Mouse (Mus musculus) limb, embryonic 12.5 days (tissue): Measurements from ENCODE around the gene Bcan. TPM values are rescaled to one million over a fixed set of nuclear protein-coding genes. Genes with fewer than 3 reads are reported as not detected.

Source experiments
- ATAC-seq: fragments of 200-750 bp; cut with Nextera tagmentation; 2 replicates; pipeline ENCODE4 v1.8.0; 2017; ENCODE audit warnings: low read depth, moderate TSS enrichment; ENCODE audit not compliant: insufficient number of reproducible peaks, insufficient read depth, low FRiP score, low TSS enrichment
- H3K27ac ChIP-seq: fragments of 300-500 bp; sonication (generic); 2 replicates; pipeline ENCODE4 v1.5.1; 2016; ENCODE audit warnings: mild to moderate bottlenecking, moderate library complexity
- H3K27me3 ChIP-seq: fragments of 300-500 bp; sonication (generic); 2 replicates; pipeline ENCODE4 v1.6.1; 2016; ENCODE audit warnings: mild to moderate bottlenecking, moderate library complexity
- H3K36me3 ChIP-seq: fragments of 300-500 bp; sonication (generic); 2 replicates; pipeline ENCODE4 v1.6.1; 2016; ENCODE audit warnings: mild to moderate bottlenecking, moderate library complexity
- H3K4me1 ChIP-seq: fragments of 300-500 bp; sonication (generic); replicated peaks from 2 replicates; pipeline ENCODE4 v1.6.1; 2016
- H3K4me2 ChIP-seq: fragments of 300-500 bp; sonication (generic); 2 replicates; pipeline ENCODE4 v1.6.1; 2016; ENCODE audit warnings: mild to moderate bottlenecking, moderate library complexity
- H3K4me3 ChIP-seq: fragments of 300-500 bp; sonication (generic); replicated peaks from 2 replicates; pipeline ENCODE4 v1.5.1; 2016; ENCODE audit warnings: mild to moderate bottlenecking
- H3K9ac ChIP-seq: fragments of 300-500 bp; sonication (generic); replicated peaks from 2 replicates; pipeline ENCODE4 v1.6.1; 2016; ENCODE audit warnings: mild to moderate bottlenecking, moderate library complexity
- H3K9me3 ChIP-seq: fragments of 300-500 bp; sonication (generic); 2 replicates; pipeline ENCODE4 v1.6.1; 2016; ENCODE audit warnings: mild to moderate bottlenecking, moderate library complexity
- WGBS: fragments of 180-500 bp; shearing (Covaris S2); methylation state at CpG from one replicate; pipeline ENCODE4 v1.1.7; 2016; 5-methylcytosine and 5-hydroxymethylcytosine counted together
- polyA plus RNA-seq: library from polyadenylated mRNA; unstranded; fragments of >200 nt; fragmentation: Nextera tagmentation; extraction: Ambion mirVana; gene quantifications from 2 replicates; pipeline ENCODE4 v1.2.1, GENCODE M21; 2016

Bcan gene
- polyA plus RNA-seq, 1 experiment from 2014 or later = 0.13 TPM

DNA sequence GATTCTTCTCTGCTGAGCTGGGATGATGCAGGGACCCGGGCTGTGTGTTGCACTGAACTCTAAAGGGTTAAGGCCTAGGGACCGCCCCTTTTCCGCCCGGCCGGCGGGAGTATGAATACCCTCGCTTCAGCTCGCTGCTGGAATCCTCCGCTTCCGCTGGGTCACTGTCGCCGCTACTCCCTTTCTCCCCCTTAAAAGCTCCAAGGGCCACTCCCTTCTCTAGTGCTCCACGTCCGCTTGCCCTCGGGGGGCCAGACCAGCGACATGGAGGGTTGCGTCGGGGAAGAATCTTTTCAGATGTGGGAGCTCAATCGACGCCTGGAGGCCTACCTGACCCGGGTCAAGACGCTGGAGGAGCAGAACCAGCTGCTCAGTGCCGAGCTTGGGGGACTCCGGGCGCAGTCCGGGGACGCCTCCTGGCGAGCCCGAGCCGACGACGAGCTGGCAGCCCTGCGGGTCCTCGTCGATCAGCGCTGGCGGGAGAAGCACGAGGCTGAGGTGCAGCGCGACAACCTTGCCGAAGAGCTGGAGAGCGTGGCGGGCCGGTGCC lies 29.0 kb downstream of the Bcan start, which contains the start of gene Nes:
Gene Nes (plus strand): TSS at position 140 of the 550 bp plus-strand sequence.
- peak; percentile 69; the same call in 1 of the 2 replicates for ATAC-seq
- Histone ChIP-seq H3K4me2 (peak within 1 kb of the TSS; percentile 94), H3K27ac (peak within 1 kb of the TSS; percentile 35; the same call in 1 of the 2 replicates), H3K4me3 (peak within 1 kb of the TSS; percentile 53), H3K27me3 (peaks cover 50% of the 10 kb centered on the region), H3K9ac (peak within 1 kb of the TSS; percentile 65), H3K36me3 (no peaks in the 10 kb centered on the region; the same call in 1 of the 2 replicates), H3K9me3 (no peaks in the 10 kb centered on the region), H3K4me1 (peaks cover 48% of the 10 kb centered on the region)
- WGBS = under 1% methylated on average over 44 of the region's 44 CpGs

DNA sequence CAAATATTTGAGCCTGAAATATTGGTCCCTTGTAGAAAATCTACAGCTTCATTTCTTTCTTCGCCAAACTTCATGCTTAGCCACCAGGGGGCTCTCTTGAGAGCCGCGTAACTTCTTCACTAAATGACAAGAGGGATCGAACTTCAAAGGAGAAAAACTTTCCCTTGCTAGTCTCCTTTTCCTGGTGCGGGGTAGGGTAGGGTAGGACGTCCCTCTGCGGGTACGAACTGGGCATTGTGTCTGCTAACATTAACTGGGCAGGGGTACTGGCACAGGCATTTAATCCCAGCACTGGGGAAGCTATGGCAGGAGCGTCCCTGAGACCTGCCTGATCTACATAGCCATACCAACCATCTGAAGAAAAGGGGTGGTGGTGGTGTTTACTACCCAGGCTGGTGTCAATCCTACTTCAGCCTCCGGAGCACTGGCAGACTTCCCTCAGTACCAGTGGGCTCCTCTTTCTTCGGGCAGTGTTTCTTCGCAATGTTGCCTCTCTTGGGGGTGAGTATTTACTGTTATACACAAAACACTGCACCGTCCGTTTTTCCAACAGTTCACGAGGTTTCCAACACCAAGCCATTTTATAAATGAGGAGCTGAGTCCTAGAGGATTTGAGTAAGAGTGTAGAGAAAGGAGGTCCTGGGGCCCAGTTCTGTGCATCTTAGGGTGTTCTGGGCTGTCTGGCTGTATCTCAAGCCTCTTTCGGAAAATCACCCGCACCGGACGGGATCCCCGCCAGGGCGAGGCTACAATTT lies 29.7 kb downstream of the Bcan start:
- Histone ChIP-seq H3K4me1 (peaks cover 48% of the 10 kb centered on the region), H3K27ac (0 out of 2 replicates have a peak overlapping the region, but pooled peaks have one; percentile 7)

DNA sequence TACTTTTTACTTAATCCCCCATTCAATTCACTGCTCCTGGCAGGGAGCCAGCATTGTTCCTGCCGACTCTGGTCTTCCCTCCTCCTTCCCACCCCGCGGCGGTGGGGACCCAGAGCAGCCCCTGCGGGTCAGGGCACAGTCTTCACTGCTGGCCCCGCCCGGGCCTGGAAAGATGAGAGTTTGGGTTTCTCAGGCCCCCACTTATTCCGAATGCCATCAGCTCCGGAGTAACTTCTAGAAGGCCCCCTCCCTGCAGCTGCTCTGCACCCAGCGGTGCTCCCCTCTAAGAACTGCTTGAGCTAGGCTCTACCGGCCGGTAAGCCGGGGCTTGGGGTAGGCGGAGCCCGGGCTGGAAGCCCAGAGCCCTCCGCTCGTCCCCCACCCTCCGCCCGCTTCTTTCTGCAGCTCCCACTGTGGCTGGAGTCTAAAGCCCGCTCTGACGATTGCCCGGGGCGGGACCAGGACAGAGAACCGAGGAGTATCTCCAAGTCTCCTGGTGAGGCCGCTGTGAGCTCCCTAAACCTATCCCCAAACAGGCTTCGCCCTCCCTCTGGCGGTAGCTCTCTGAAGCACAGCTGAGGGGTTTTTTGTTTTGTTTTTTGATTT lies 39.3 kb downstream of the Bcan start:
- peaks cover 27% of the 10 kb centered on the region for H3K4me1 ChIP-seq
- peak; percentile 97 for ATAC-seq
- no peaks in the 10 kb centered on the region for H3K9me3 ChIP-seq
- H3K4me3 ChIP-seq = peak overlapping the region; percentile 38
- H3K27ac ChIP-seq = peak overlapping the region; percentile 98
- WGBS = under 1% methylated on average over 27 of the region's 27 CpGs
- H3K4me2 ChIP-seq = peak overlapping the region; percentile 57
- H3K9ac ChIP-seq = peak overlapping the region; percentile 59
- no peaks in the 10 kb centered on the region for H3K36me3 ChIP-seq
- H3K27me3 ChIP-seq = 0 out of 2 replicates have a peak, but pooled peaks cover 2% of the 10 kb centered on the region

More for the DNA sequence above, 29.7 kb downstream of the Bcan start:
- H3K9me3 ChIP-seq = no peaks in the 10 kb centered on the region
- 1% methylated on average over 21 of the region's 21 CpGs for WGBS
- no peak for ATAC-seq
- no peaks in the 10 kb centered on the region; the same call in 1 of the 2 replicates for H3K36me3 ChIP-seq
- H3K4me2 ChIP-seq = peak overlapping the region; percentile 94
- H3K27me3 ChIP-seq = peaks cover 50% of the 10 kb centered on the region
- peak overlapping the region; percentile 65; the same call in 1 of the 2 replicates for H3K9ac ChIP-seq
- H3K4me3 ChIP-seq = peak overlapping the region; percentile 53

DNA sequence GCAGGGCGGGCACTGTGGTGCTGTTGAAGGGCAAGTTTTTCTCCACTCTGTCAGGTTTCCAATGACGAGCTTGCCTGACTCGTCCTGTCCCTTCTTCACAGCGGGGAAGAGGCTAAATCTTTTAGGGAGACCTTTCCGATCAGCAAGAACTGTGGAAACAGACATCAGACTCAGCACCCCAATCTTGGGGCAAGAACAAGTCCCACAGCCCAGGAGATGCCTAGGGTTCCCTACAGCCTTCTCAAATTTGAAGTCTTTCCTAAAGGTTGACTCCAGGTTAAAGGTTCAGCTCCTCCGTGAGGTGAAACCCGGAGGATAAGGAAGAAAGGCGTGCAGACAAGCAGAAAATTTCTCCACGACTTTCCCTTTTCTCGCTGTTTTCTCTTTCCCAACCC lies 39.8 kb downstream of the Bcan start:
- H3K9me3 ChIP-seq = no peaks in the 10 kb centered on the region
- H3K9ac ChIP-seq = peak overlapping the region; percentile 59
- peaks cover 27% of the 10 kb centered on the region for H3K4me1 ChIP-seq
- peak overlapping the region; percentile 38 for H3K4me3 ChIP-seq
- H3K36me3 ChIP-seq = 0 out of 2 replicates have a peak, but pooled peaks cover 2% of the 10 kb centered on the region
- peak overlapping the region; percentile 98 for H3K27ac ChIP-seq
- peak overlapping the region; percentile 57 for H3K4me2 ChIP-seq
- ATAC-seq = no peak
- 0 out of 2 replicates have a peak, but pooled peaks cover 2% of the 10 kb centered on the region for H3K27me3 ChIP-seq
- WGBS = 9% methylated on average over 10 of the region's 10 CpGs

DNA sequence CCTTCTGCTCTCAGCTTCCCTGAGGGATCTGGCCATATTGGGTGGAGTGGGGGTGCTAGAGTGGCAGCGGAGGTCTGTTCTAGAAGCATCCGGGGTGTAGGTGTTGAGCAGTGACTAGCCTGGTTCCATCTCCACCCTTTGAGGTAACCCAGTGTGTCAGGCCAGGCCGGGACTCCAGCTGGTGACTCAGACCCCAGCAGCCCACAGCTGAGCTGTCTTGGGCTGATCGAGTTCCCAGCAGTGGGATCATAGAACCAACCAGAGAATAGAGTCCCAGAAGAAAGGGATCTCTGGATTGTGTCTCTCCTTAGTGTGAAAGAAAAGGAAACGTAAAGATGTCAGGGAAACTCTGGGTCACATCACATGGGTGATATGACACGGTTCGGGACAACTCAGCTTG lies 40.7 kb downstream of the Bcan start:
- H3K27ac ChIP-seq = peak overlapping the region; percentile 98
- peaks cover 27% of the 10 kb centered on the region for H3K4me1 ChIP-seq
- H3K9me3 ChIP-seq = no peaks in the 10 kb centered on the region
- H3K36me3 ChIP-seq = peaks cover 10% of the 10 kb centered on the region
- H3K9ac ChIP-seq = no peak overlapping the region
- no peak for ATAC-seq
- 0 out of 2 replicates have a peak, but pooled peaks cover 2% of the 10 kb centered on the region for H3K27me3 ChIP-seq
- H3K4me2 ChIP-seq = no peak overlapping the region
- WGBS = 59% methylated on average over 7 of the region's 7 CpGs
- H3K4me3 ChIP-seq = no peak overlapping the region

DNA sequence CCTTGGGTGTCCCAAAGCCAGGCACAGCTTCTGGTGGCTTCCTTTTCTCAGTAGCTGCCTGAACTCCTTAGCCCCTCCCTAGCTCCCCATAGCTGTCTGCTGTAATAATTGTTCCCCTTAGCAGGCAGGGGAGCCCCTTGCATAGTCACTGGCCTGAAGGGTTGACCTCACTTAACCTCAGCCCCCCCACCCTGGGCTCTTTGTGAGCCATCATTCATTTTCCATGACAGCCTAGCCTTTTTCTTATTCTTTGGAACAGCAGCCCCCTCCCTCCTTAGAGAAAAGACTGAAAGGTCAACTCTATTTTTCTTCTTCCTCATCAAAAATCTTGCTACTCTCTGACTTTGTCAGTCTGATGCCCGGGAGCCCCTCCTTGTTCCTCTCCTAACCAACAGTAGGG lies 41.1 kb downstream of the Bcan start:
- no peak overlapping the region for H3K4me3 ChIP-seq
- peaks cover 27% of the 10 kb centered on the region for H3K4me1 ChIP-seq
- no peak for ATAC-seq
- H3K9ac ChIP-seq = no peak overlapping the region; the same call in 1 of the 2 replicates
- H3K36me3 ChIP-seq = peaks cover 14% of the 10 kb centered on the region
- 0 out of 2 replicates have a peak, but pooled peaks cover 2% of the 10 kb centered on the region for H3K27me3 ChIP-seq
- H3K9me3 ChIP-seq = no peaks in the 10 kb centered on the region
- WGBS = 41% methylated on average over 1 of the region's 1 CpGs
- no peak overlapping the region for H3K4me2 ChIP-seq
- peak overlapping the region; percentile 98 for H3K27ac ChIP-seq

DNA sequence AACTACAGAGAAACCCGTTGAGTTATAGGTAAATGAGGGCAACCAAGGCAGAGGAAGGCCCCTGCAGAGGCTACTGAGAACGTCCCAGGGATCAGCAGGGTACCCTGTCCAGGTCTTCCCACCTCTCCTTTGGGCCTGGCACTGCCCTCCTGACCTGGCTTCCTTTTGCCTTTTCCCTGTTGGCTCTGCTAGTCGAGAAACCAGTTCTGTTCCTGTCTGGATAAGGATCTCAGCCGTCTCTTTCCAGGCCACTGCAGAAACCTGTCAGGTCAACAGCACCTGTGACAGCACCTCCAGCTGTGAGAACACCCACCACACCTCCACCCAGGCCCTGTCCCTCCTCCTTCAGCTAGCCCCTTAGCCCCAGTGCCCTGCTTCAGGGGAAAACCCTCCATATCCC lies 41.6 kb downstream of the Bcan start:
- Histone ChIP-seq H3K4me3 (no peak overlapping the region), H3K9me3 (no peaks in the 10 kb centered on the region), H3K27ac (peak overlapping the region; percentile 47; the same call in 1 of the 2 replicates), H3K9ac (no peak overlapping the region; the same call in 1 of the 2 replicates), H3K27me3 (0 out of 2 replicates have a peak, but pooled peaks cover 2% of the 10 kb centered on the region), H3K4me1 (peaks cover 27% of the 10 kb centered on the region), H3K4me2 (no peak overlapping the region), H3K36me3 (peaks cover 19% of the 10 kb centered on the region)
- no peak for ATAC-seq
- 10% methylated on average over 4 of the region's 4 CpGs for WGBS

DNA sequence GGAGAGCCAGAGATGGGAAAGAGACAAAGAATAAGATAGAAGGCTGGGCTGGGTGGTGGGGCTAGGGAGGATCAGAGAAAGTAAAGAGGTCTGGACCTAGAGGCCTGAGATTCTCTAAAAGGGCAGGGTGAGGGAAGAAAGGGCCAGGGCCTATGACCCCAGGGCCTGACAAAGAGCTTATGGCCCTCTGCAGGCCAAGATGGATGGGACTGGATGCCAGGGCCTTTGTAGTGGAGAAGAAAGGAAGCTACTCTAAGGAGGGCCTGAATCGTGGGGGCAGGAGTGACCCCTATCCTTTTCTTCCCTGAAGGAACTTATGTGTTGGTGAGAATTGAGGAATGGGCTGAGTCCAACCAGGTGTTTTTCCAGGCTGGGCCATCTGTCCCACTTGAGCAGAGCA lies 42.0 kb downstream of the Bcan start:
- Histone ChIP-seq H3K27ac (peak overlapping the region; percentile 47; the same call in 1 of the 2 replicates), H3K4me1 (peaks cover 28% of the 10 kb centered on the region), H3K4me2 (no peak overlapping the region), H3K27me3 (0 out of 2 replicates have a peak, but pooled peaks cover 2% of the 10 kb centered on the region), H3K9me3 (no peaks in the 10 kb centered on the region), H3K9ac (no peak overlapping the region; the same call in 1 of the 2 replicates), H3K4me3 (no peak overlapping the region), H3K36me3 (peaks cover 23% of the 10 kb centered on the region)
- no peak for ATAC-seq
- 0% methylated on average over 1 of the region's 1 CpGs for WGBS

DNA sequence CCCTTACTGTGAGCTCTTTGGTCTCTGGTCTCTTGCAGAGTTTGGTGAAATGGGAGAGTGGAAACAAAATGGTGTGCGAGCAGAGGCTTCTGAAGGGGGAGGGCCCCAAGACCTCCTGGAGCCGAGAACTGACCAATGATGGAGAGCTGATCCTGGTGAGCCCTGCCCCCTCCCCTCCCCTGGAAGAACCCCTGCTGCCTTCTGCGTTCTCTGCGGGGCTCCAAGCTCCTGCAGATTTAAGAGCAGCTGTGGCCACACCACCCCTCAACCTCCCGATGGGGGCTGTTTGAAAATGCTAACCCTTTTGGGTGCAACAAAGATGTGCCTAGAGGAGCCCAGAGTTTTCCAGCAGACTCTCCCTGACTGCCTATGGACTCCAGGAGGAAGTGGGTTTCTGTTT lies 47.6 kb downstream of the Bcan start:
- H3K9ac ChIP-seq = peak overlapping the region; percentile 51
- 8% methylated on average over 5 of the region's 5 CpGs for WGBS
- peak overlapping the region; percentile 82 for H3K4me2 ChIP-seq
- peak overlapping the region; percentile 68 for H3K4me3 ChIP-seq
- H3K9me3 ChIP-seq = no peaks in the 10 kb centered on the region
- peaks cover 37% of the 10 kb centered on the region for H3K36me3 ChIP-seq
- peak overlapping the region; percentile 79 for H3K27ac ChIP-seq
- no peaks in the 10 kb centered on the region for H3K27me3 ChIP-seq
- H3K4me1 ChIP-seq = peaks cover 46% of the 10 kb centered on the region
- ATAC-seq = peak; percentile 12; the same call in 1 of the 2 replicates

DNA sequence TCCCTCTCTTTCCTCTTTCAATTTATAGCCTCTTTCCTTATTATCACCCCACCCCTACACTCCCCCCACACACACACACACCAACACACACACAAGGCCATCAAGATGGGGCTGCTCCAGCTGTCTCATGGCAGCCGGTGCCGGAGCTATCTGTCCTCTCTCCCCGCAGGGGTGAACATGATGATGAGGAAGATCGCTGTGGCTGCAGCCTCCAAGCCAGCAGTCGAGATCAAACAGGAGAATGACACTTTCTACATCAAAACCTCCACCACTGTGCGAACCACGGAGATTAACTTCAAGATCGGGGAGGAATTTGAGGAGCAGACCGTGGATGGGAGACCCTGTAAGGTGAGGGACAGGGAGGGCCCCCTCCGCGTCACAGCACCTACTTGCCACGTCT lies 48.1 kb downstream of the Bcan start:
- H3K4me1 ChIP-seq = peaks cover 51% of the 10 kb centered on the region

More for the DNA sequence above, 48.1 kb downstream of the Bcan start:
- Histone ChIP-seq H3K4me2 (peak overlapping the region; percentile 82), H3K36me3 (peaks cover 37% of the 10 kb centered on the region), H3K4me3 (peak overlapping the region; percentile 68), H3K27ac (peak overlapping the region; percentile 79), H3K27me3 (no peaks in the 10 kb centered on the region), H3K9me3 (no peaks in the 10 kb centered on the region), H3K9ac (peak overlapping the region; percentile 51)
- ATAC-seq = no peak
- WGBS = 16% methylated on average over 12 of the region's 12 CpGs
